Mouse (Mus musculus): ENCODE data around the gene Zdhhc14.

Zdhhc14 gene

GRCm38 (mm10) chr17:5765746-5766145 is 273.4 kb downstream of the Zdhhc14 start:
- no peak for DNase-seq (ENCODE audit: extremely low read depth, insufficient read length, low spot score)

GRCm38 (mm10) chr17:5768164-5768705 is 275.9 kb downstream of the Zdhhc14 start:
- DNase-seq (ENCODE audit: extremely low read depth, insufficient read length, low spot score): no peak

- DNase-seq (ENCODE audit: extremely low read depth, insufficient read length, low spot score): no peak
These were observed 276.6 kb downstream of the Zdhhc14 start for GRCm38 (mm10) chr17:5768810-5769520.

- peak; percentile 61 for DNase-seq (ENCODE audit: extremely low read depth, insufficient read length, low spot score)
These were observed 277.4 kb downstream of the Zdhhc14 start for GRCm38 (mm10) chr17:5769776-5770175.

GRCm38 (mm10) chr17:5770265-5771249 is 278.2 kb downstream of the Zdhhc14 start:
- peak; percentile 86 for DNase-seq (ENCODE audit: extremely low read depth, insufficient read length, low spot score)

GRCm38 (mm10) chr17:5780213-5780975 is 288.0 kb downstream of the Zdhhc14 start:
- no peak for DNase-seq (ENCODE audit: extremely low read depth, insufficient read length, low spot score)

GRCm38 (mm10) chr17:5785238-5785637 is 292.9 kb downstream of the Zdhhc14 start:
- DNase-seq (ENCODE audit: extremely low read depth, insufficient read length, low spot score): no peak

- DNase-seq (ENCODE audit: extremely low read depth, insufficient read length, low spot score): no peak
These were observed 299.9 kb downstream of the Zdhhc14 start for GRCm38 (mm10) chr17:5792164-5792791.

- no peak for DNase-seq (ENCODE audit: extremely low read depth, insufficient read length, low spot score)
These were observed 301.2 kb downstream of the Zdhhc14 start for GRCm38 (mm10) chr17:5793593-5793992.

- DNase-seq (ENCODE audit: extremely low read depth, insufficient read length, low spot score): no peak
These were observed 301.9 kb downstream of the Zdhhc14 start for GRCm38 (mm10) chr17:5794276-5794675.

GRCm38 (mm10) chr17:5795369-5795768 is 303.0 kb downstream of the Zdhhc14 start:
- no peak for DNase-seq (ENCODE audit: extremely low read depth, insufficient read length, low spot score)

GRCm38 (mm10) chr17:5795878-5796277 is 303.5 kb downstream of the Zdhhc14 start:
- DNase-seq (ENCODE audit: extremely low read depth, insufficient read length, low spot score): peak; percentile 45

GRCm38 (mm10) chr17:5797124-5797760 is 304.9 kb downstream of the Zdhhc14 start:
- no peak for DNase-seq (ENCODE audit: extremely low read depth, insufficient read length, low spot score)

GRCm38 (mm10) chr17:5798221-5798801 is 306.0 kb downstream of the Zdhhc14 start:
- DNase-seq (ENCODE audit: extremely low read depth, insufficient read length, low spot score): peak; percentile 61

GRCm38 (mm10) chr17:5798900-5799299 is 306.5 kb downstream of the Zdhhc14 start:
- no peak for DNase-seq (ENCODE audit: extremely low read depth, insufficient read length, low spot score)

- DNase-seq (ENCODE audit: extremely low read depth, insufficient read length, low spot score): peak; percentile 56
These were observed 307.2 kb downstream of the Zdhhc14 start for GRCm38 (mm10) chr17:5799396-5800021.

GRCm38 (mm10) chr17:5800254-5800653 is 307.9 kb downstream of the Zdhhc14 start:
- peak; percentile 65 for DNase-seq (ENCODE audit: extremely low read depth, insufficient read length, low spot score)

GRCm38 (mm10) chr17:5800824-5801560 is 308.6 kb downstream of the Zdhhc14 start:
- DNase-seq (ENCODE audit: extremely low read depth, insufficient read length, low spot score): peak; percentile 48

All from 3134 (cell line).